Mouse (Mus musculus) CH12.LX (cell line): ENCODE data around the gene Usp39.

Experiments used
- CHD2 ChIP-seq: IDR thresholded peaks from 2 replicates; pipeline ENCODE4 v1.6.1; 2011; ENCODE audit warnings: low read length, improper control_type of control experiment
- CTCF ChIP-seq, 2 experiments: IDR thresholded peaks in 1 of 2; conservative IDR thresholded peaks in 1 of 2; 2 replicates each; pipeline ENCODE4 v1.5.1; 2011 to 2012; ENCODE audit warnings: low read depth in 2 of 2, low read length in 2 of 2, improper control_type of control experiment in 1 of 2, inconsistent platforms in 1 of 2, mild to moderate bottlenecking in 1 of 2, moderate library complexity in 1 of 2
- EP300 ChIP-seq: IDR thresholded peaks from 2 replicates; pipeline ENCODE4 v1.6.1; 2011; ENCODE audit warnings: low read length, improper control_type of control experiment
- POLR2A ChIP-seq: IDR thresholded peaks from 2 replicates; pipeline ENCODE4 v1.6.1; 2011; ENCODE audit warnings: low read depth, mild to moderate bottlenecking, improper control_type of control experiment, low read length
- POLR2AphosphoS2 ChIP-seq: IDR thresholded peaks from 2 replicates; pipeline ENCODE4 v1.6.1; 2011; ENCODE audit warnings: low read depth, low read length, improper control_type of control experiment
- RAD21 ChIP-seq: IDR thresholded peaks from 2 replicates; pipeline ENCODE4 v1.6.1; 2011; ENCODE audit warnings: low read depth, mild to moderate bottlenecking, low read length, improper control_type of control experiment, moderate library complexity
- RCOR1 ChIP-seq: conservative IDR thresholded peaks from 2 replicates; pipeline ENCODE4 v1.6.1; 2012; ENCODE audit warnings: low read depth, mild to moderate bottlenecking, inconsistent platforms, low read length, improper control_type of control experiment
- SIN3A ChIP-seq: IDR thresholded peaks from 2 replicates; pipeline ENCODE4 v1.6.1; 2012; ENCODE audit warnings: low read length, improper control_type of control experiment, inconsistent platforms
- UBTF ChIP-seq: IDR thresholded peaks from 2 replicates; pipeline ENCODE4 v1.6.1; 2012; ENCODE audit warnings: low read depth, mild to moderate bottlenecking, inconsistent platforms, low read length, improper control_type of control experiment, moderate library complexity

GRCm38 (mm10) chr6:72278835-72279234 lies 66.1 kb downstream of the Usp39 start:
- no peak for TF ChIP-seq RAD21
- no peak for TF ChIP-seq CHD2
- TF ChIP-seq POLR2AphosphoS2 = no peak
- TF ChIP-seq UBTF = no peak
- no peak for TF ChIP-seq CTCF (conservative IDR thresholded peaks at IDR 0.05 in 1 of 2, IDR thresholded peaks at IDR 0.05 in 1 of 2; ENCODE audit: low read depth in 2 of 2, low read length in 2 of 2)
- no peak for TF ChIP-seq POLR2A
- TF ChIP-seq RCOR1 = no peak
- no peak for TF ChIP-seq EP300
- TF ChIP-seq SIN3A = no peak
